Mouse (Mus musculus): ENCODE data around the gene Dpysl5. TPM values are rescaled to one million over a fixed set of nuclear protein-coding genes. Genes with fewer than 3 reads are reported as not detected.

Dpysl5 gene
- total RNA-seq, 2 experiments from 2014 or later: 0.72 to 0.82 TPM

GRCm38 (mm10) chr5:30824124-30824988 lies 113.0 kb downstream of the Dpysl5 start:
- no peak for DNase-seq

GRCm38 (mm10) chr5:30825166-30825565 lies 113.8 kb downstream of the Dpysl5 start:
- no peak for DNase-seq

GRCm38 (mm10) chr5:30825821-30826220 lies 114.5 kb downstream of the Dpysl5 start:
- no peak for DNase-seq

- DNase-seq: no peak
Observed at GRCm38 (mm10) chr5:30833416-30833815, 122.1 kb downstream of the Dpysl5 start.

GRCm38 (mm10) chr5:30839731-30840130 lies 128.4 kb downstream of the Dpysl5 start:
- no peak for DNase-seq

GRCm38 (mm10) chr5:30841896-30842295 lies 130.5 kb downstream of the Dpysl5 start:
- no peak for DNase-seq

Other genes starting within 250 kb of the Dpysl5 start
- not detected for gene Otof, start 249.6 kb upstream of the Dpysl5 start, total RNA-seq (2021)
- not detected for gene 1700001C02Rik, start 245.5 kb upstream of the Dpysl5 start, total RNA-seq (2021)
- not detected for gene Cib4, start 165.7 kb upstream of the Dpysl5 start, total RNA-seq (2021)
- gene Kcnk3, start 123.4 kb upstream of the Dpysl5 start, total RNA-seq (2021): 100 to 1,000 TPM; 237 to 244 TPM
- 10 to 100 TPM; 44.7 to 51.8 TPM for gene Slc35f6, start 63.6 kb upstream of the Dpysl5 start, total RNA-seq (2021)
- 10 to 100 TPM; 58.6 to 66.5 TPM for gene Cenpa, start 44.8 kb upstream of the Dpysl5 start, total RNA-seq (2021)
- 10 to 100 TPM; 37.0 to 42.8 TPM for gene Mapre3, start 103.1 kb downstream of the Dpysl5 start, total RNA-seq (2021)
- 10 to 100 TPM; 34.4 to 38.6 TPM for gene Tmem214, start 156.4 kb downstream of the Dpysl5 start, total RNA-seq (2021)
- 1 to 10 TPM; 7.2 to 7.3 TPM for gene Agbl5, start 177.1 kb downstream of the Dpysl5 start, total RNA-seq (2021)
- 100 to 1,000 TPM; 146 to 159 TPM for gene Ost4, start 196.2 kb downstream of the Dpysl5 start, total RNA-seq (2021)
- gene Emilin1, start 201.8 kb downstream of the Dpysl5 start, total RNA-seq (2021): 10 to 100 TPM; 14.2 to 16.9 TPM
- 10 to 100 TPM; 27.1 to 28.5 TPM for gene Khk, start 209.9 kb downstream of the Dpysl5 start, total RNA-seq (2021)
- under 1 TPM; 0.59 to 0.84 TPM for gene Cgref1, start 234.0 kb downstream of the Dpysl5 start, total RNA-seq (2021)
- 10 to 100 TPM; 84.3 to 84.7 TPM for gene Preb, start 248.8 kb downstream of the Dpysl5 start, total RNA-seq (2021)